Mouse (Mus musculus) forebrain, embryonic 14.5 days (tissue): ENCODE data around the gene Zpr1. TPM values are rescaled to one million over a fixed set of nuclear protein-coding genes. Genes with fewer than 3 reads are reported as not detected.

Source experiments
- ATAC-seq: fragments of 200-750 bp; cut with Nextera tagmentation; 2 replicates; pipeline ENCODE4 v1.8.0; 2017; ENCODE audit warnings: mild to moderate bottlenecking, moderate library complexity
- DNase-seq: peaks from one replicate; pipeline ENCODE4 v3.0.0-alpha.2; 2015; ENCODE audit warnings: low spot score
- H3K27ac ChIP-seq: fragments of 300-500 bp; sonication (generic); 2 replicates; pipeline ENCODE4 v1.5.1; 2014; ENCODE audit warnings: low read depth, mild to moderate bottlenecking, control low read depth, low read length, moderate library complexity
- H3K27me3 ChIP-seq: fragments of 300-500 bp; sonication (generic); replicated peaks from 2 replicates; pipeline ENCODE4 v1.6.1; 2014; ENCODE audit warnings: low read length, control low read depth, mixed read lengths; ENCODE audit not compliant: control insufficient read depth, insufficient read depth
- H3K36me3 ChIP-seq: fragments of 300-500 bp; sonication (generic); 2 replicates; pipeline ENCODE4 v1.6.1; 2014; ENCODE audit warnings: low read length, control low read depth; ENCODE audit not compliant: control insufficient read depth, insufficient read depth
- H3K4me1 ChIP-seq: fragments of 300-500 bp; sonication (generic); 2 replicates; pipeline ENCODE4 v1.6.1; 2014; ENCODE audit warnings: antibody characterized with exemption, low read length, control low read depth; ENCODE audit not compliant: control insufficient read depth, insufficient read depth
- H3K4me2 ChIP-seq: fragments of 300-500 bp; sonication (generic); 2 replicates; pipeline ENCODE4 v1.6.1; 2014; ENCODE audit warnings: mild to moderate bottlenecking, control low read depth, low read length
- H3K4me3 ChIP-seq: fragments of 300-500 bp; sonication (generic); 2 replicates; pipeline ENCODE4 v1.5.1; 2014; ENCODE audit warnings: low read depth, low read length, control low read depth
- H3K9ac ChIP-seq: fragments of 300-500 bp; sonication (generic); 2 replicates; pipeline ENCODE4 v1.6.1; 2014; ENCODE audit warnings: mild to moderate bottlenecking, low read length, control low read depth, moderate library complexity
- H3K9me3 ChIP-seq: fragments of 300-500 bp; sonication (generic); replicated peaks from 2 replicates; pipeline ENCODE4 v1.6.1; 2016; ENCODE audit warnings: low read length, control low read depth, mixed read lengths; ENCODE audit not compliant: control insufficient read depth
- WGBS: fragments of 180-500 bp; shearing (Covaris S2); extraction: QIAGEN DNeasy Blood & Tissue Kit; methylation state at CpG from one replicate; pipeline ENCODE4 v1.1.7; 2014; 5-methylcytosine and 5-hydroxymethylcytosine counted together
- polyA plus RNA-seq: library from polyadenylated mRNA; unstranded; fragments of >200 nt; fragmentation: Nextera tagmentation; extraction: Ambion mirVana; gene quantifications from 2 replicates; pipeline ENCODE4 v1.2.1, GENCODE M21; 2014

Zpr1 gene
- polyA plus RNA-seq, 1 experiment from 2014 or later, result 68.8 TPM

DNA sequence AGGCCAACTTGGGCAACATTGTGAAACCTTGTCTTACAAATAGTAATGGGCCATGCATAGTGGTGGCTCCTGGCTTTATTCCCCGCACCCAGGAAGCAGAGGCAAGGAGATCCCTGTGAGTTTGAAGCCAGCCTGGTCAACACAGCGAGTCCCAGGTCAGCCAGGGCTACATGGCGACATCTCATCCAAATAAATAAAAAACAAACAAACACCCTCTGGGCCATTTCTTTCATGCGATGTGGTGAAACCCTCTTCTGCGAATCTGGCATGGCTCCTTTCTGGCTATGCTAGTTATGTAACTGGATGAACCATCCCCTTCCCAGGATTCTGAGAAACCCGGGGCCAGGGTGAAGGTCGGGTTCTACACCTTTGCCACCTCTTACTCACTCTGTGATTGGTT is 16.7 kb upstream of the Zpr1 start:
- Histone ChIP-seq H3K9ac (no peak overlapping the region), H3K27me3 (no peaks in the 10 kb centered on the region), H3K4me3 (no peak overlapping the region), H3K27ac (no peak overlapping the region), H3K4me2 (no peak overlapping the region), H3K4me1 (no peaks in the 10 kb centered on the region), H3K9me3 (no peaks in the 10 kb centered on the region), H3K36me3 (no peaks in the 10 kb centered on the region)
- ATAC-seq (no peak), DNase-seq (no peak)
- 91% methylated on average over 7 of the region's 7 CpGs for WGBS

DNA sequence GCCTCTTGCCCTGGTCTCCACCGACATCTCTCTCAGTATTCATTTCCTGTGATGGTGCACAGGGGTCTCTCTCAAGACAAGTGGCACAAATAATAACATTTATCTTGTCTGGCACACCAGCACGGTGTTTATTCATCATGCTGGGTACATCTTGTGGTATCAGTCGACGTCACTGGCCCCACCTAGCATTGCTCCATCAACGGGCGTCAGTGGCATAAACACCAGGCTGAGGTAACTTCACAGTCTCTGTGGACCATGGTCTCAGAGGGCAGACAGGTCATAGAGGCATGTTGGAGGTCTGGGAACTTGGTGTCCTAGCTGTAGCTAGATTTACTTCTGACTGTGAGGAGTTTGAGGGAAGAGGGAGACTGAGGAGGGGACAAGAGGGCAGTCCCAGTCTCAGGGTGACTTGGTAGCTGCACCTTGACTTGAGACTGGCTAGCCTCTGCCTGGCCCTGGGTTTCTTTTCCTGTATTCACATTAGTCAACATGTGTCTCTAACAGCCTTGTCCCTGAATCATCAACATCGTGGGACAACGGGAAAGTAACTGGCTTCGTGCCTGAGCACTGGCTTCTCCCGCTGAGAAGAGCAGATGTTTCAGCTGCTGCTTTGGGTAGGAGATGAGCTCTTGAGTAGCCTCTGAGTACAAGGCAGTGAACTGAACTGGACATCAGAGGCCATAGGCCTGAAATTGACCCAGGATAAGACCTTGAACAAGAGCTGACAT is 16.0 kb upstream of the Zpr1 start:
- no peak for ATAC-seq
- H3K4me1 ChIP-seq, result no peaks in the 10 kb centered on the region
- 89% methylated on average over 10 of the region's 10 CpGs for WGBS

DNA sequence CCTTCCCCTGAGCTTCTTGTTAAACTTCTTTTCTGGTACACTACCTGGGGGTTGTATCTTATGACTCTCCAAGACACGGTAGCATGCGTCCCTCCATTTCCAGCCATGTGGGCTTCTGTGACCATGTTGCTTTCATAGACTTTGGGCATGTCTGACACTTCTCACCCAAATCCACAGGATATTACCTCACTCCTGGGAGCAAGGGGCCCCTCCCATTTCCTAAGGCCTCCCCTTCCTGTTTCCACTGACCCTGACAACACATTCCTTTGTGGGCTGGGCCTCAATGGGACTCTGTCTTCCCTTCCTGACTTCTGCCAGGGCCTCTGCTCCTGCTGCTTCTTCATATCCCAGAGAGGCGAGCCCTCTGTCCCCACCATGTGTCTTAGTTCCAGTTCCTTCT is 15.3 kb upstream of the Zpr1 start:
- Histone ChIP-seq H3K9ac (no peak overlapping the region), H3K4me3 (no peak overlapping the region), H3K4me2 (no peak overlapping the region), H3K9me3 (no peaks in the 10 kb centered on the region), H3K36me3 (no peaks in the 10 kb centered on the region), H3K4me1 (no peaks in the 10 kb centered on the region), H3K27ac (no peak overlapping the region), H3K27me3 (no peaks in the 10 kb centered on the region)
- DNase-seq (no peak), ATAC-seq (no peak)
- 90% methylated on average over 3 of the region's 3 CpGs for WGBS

More for the DNA sequence above, 16.0 kb upstream of the Zpr1 start:
- H3K4me3 ChIP-seq, result no peak overlapping the region
- no peaks in the 10 kb centered on the region for H3K27me3 ChIP-seq
- DNase-seq, result no peak
- no peaks in the 10 kb centered on the region for H3K9me3 ChIP-seq
- no peak overlapping the region for H3K9ac ChIP-seq
- no peak overlapping the region for H3K27ac ChIP-seq
- no peak overlapping the region for H3K4me2 ChIP-seq
- no peaks in the 10 kb centered on the region for H3K36me3 ChIP-seq

DNA sequence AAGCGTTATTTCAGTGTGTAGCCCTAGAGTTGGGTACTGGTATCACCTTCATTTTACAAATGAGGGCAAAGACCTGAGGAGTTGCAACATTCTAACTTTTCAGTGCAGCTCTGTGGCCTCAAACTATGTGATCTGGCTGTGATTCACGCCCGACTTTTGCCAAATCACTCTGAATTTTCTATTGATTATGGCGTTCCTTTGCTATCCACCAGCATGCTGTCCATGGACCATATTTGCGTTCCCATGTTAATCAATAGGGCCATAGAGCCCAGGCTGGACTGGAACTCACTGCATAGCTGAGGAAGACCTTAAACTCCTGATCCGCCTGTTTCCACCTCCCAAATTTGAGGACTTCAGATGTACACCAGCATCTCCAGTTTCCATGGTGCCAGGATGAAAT is 13.8 kb upstream of the Zpr1 start:
- Histone ChIP-seq H3K4me1 (no peaks in the 10 kb centered on the region), H3K27me3 (no peaks in the 10 kb centered on the region), H3K9ac (no peak overlapping the region), H3K4me2 (no peak overlapping the region), H3K36me3 (no peaks in the 10 kb centered on the region), H3K27ac (no peak overlapping the region), H3K9me3 (no peaks in the 10 kb centered on the region), H3K4me3 (no peak overlapping the region)
- ATAC-seq, result no peak
- whole genome bisulfite sequencing, result 91% methylated on average over 6 of the region's 6 CpGs
- no peak for DNase-seq

DNA sequence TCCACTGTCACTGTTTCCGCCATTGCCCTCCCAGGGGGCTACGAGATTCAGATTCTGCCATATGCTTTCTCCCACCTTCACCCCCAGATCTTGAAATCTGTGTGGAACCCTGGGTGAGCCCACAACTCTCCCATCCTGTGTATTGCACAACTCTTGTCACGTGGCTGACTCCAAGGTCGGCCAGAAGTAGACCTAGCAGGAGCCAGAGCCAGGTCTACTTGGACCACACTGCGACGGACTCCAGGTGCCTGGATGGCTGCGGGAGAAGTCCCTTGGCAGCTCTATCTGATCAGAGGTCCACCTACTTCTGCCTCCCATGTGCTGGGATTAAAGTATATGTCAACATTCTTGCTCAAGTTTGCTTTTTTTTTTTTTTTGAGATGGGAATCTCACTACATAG is 11.7 kb upstream of the Zpr1 start:
- Histone ChIP-seq H3K27ac (no peak overlapping the region), H3K4me3 (no peak overlapping the region), H3K4me1 (no peaks in the 10 kb centered on the region), H3K4me2 (no peak overlapping the region), H3K9ac (no peak overlapping the region), H3K36me3 (no peaks in the 10 kb centered on the region), H3K9me3 (no peaks in the 10 kb centered on the region), H3K27me3 (no peaks in the 10 kb centered on the region)
- 90% methylated on average over 7 of the region's 7 CpGs for WGBS
- no peak for DNase-seq
- no peak for ATAC-seq

DNA sequence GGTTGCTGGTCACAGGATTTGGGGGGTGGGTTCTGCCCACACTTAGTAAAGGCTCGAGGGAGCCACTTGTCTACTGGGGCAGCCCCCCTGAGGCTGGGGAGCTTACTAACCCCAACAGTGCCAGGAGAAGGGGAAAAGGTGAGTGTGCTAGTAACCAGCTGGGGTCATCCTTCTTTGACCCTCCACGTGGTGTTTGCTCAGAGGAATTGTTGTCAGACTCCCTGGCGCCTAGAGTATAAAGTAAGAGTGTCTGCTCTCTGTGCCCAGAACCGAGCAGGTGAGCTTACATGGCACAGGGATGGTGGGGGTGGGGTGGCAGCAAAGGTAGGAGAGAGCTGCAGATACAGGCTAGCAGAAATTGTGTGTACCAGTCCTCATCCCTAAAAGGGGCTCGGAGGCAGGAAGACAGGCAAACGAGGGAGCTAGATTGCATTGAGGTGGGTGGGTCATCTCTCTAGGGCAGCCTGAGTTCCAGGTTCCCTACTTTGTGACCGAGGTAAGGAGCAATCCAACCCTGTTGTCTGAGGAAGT is 4.5 kb upstream of the Zpr1 start, which contains the start of gene Apoa5:
TSS of gene Apoa5 (plus strand) at position 291 of the 531 bp plus-strand sequence.
- 69% methylated on average over 7 of the region's 7 CpGs for WGBS
- H3K9ac ChIP-seq, result no peak within 1 kb of the TSS
- H3K36me3 ChIP-seq, result no peaks in the 10 kb centered on the region
- peaks cover 5% of the 10 kb centered on the region; the same call in 1 of the 2 replicates for H3K27me3 ChIP-seq
- no peak within 1 kb of the TSS for H3K4me3 ChIP-seq
- DNase-seq (no peak), ATAC-seq (no peak)
- no peak within 1 kb of the TSS for H3K27ac ChIP-seq
- no peak within 1 kb of the TSS for H3K4me2 ChIP-seq
- H3K9me3 ChIP-seq, result no peaks in the 10 kb centered on the region
- no peaks in the 10 kb centered on the region for H3K4me1 ChIP-seq

DNA sequence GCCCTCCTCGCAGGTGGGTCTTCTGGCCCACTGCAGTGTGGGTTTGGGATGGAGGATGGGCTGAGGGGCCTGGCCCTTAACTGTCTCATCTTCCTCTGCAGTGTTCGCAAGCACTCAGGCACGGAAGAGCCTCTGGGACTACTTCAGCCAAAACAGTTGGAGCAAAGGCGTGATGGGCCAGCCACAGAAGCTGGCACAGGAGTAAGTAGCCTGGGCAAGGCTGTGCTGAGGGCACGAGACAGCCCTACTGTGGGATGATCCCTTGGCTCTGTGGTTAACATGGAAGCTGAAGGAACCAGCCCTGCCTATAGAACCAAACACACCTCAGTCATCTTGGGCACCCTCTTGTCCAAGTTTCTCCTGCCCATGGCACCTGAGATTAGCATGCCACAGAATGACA is 3.7 kb upstream of the Zpr1 start:
- Histone ChIP-seq H3K4me3 (no peak overlapping the region), H3K9me3 (no peaks in the 10 kb centered on the region), H3K9ac (no peak overlapping the region), H3K4me1 (peaks cover 6% of the 10 kb centered on the region; the same call in 1 of the 2 replicates), H3K27ac (no peak overlapping the region), H3K36me3 (no peaks in the 10 kb centered on the region), H3K27me3 (peaks cover 5% of the 10 kb centered on the region; the same call in 1 of the 2 replicates), H3K4me2 (no peak overlapping the region)
- 85% methylated on average over 5 of the region's 5 CpGs for WGBS
- no peak for ATAC-seq
- DNase-seq, result no peak

DNA sequence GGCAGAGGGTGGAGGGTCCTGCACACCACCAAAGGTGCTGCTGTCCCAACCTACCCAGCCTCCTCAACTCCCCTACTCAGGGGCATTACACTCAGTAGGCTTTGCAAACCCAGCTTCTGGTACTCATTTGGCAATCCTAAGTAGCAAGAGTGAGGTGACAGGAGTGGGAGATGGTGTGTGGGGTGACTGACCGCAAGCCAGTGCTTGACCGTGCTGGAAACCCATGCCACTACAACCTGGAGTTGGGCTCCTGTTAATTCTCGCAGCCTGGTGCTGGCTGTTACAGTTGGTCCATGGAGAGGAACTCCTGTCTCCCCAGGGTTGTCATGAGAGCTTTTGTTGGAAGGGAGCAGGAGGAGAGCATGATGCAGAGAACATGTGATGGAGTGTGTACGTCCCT is 2.1 kb upstream of the Zpr1 start:
- ATAC-seq, result no peak
- WGBS, result 98% methylated on average over 4 of the region's 4 CpGs
- Histone ChIP-seq H3K27me3 (peaks cover 5% of the 10 kb centered on the region; the same call in 1 of the 2 replicates), H3K36me3 (peaks cover 17% of the 10 kb centered on the region), H3K27ac (no peak overlapping the region), H3K4me3 (no peak overlapping the region), H3K9me3 (no peaks in the 10 kb centered on the region), H3K4me2 (no peak overlapping the region), H3K4me1 (peaks cover 6% of the 10 kb centered on the region; the same call in 1 of the 2 replicates), H3K9ac (no peak overlapping the region)
- DNase-seq, result no peak

DNA sequence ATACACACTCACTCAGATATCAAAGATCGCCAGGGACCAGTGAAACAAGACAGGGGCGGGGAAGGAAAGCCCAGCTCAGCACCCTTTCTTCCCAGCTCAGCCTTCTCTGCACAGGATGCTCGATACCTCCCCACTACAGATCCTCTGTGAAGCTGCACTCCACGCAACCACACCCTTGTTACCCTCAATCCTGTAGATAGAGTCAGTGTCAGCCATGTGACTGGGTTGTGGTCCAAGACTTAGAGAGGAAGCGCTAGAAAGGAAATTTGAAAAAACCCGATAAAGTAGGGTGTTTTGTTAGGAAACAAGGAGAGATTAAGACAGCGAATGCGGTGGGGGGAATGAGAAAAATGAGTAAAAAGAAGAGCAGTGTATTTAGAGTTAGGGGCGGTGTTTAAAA is 794 bp upstream of the Zpr1 start:
- no peak for DNase-seq
- peaks cover 29% of the 10 kb centered on the region for H3K36me3 ChIP-seq
- H3K4me3 ChIP-seq, result no peak overlapping the region
- peaks cover 6% of the 10 kb centered on the region; the same call in 1 of the 2 replicates for H3K4me1 ChIP-seq
- no peak overlapping the region for H3K9ac ChIP-seq
- WGBS, result 88% methylated on average over 9 of the region's 9 CpGs
- H3K9me3 ChIP-seq, result no peaks in the 10 kb centered on the region
- ATAC-seq, result no peak
- H3K4me2 ChIP-seq, result no peak overlapping the region
- H3K27me3 ChIP-seq, result peaks cover 5% of the 10 kb centered on the region; the same call in 1 of the 2 replicates
- no peak overlapping the region for H3K27ac ChIP-seq
